Mouse (Mus musculus) forebrain, embryonic 11.5 days (tissue): ENCODE data around the gene Dstn. TPM values are rescaled to one million over a fixed set of nuclear protein-coding genes. Genes with fewer than 3 reads are reported as not detected.

Experiments used
- ATAC-seq: fragments of 200-750 bp; cut with Nextera tagmentation; replicated peaks from 2 replicates; pipeline ENCODE4 v1.8.0; 2017; ENCODE audit warnings: moderate TSS enrichment; ENCODE audit not compliant: low FRiP score
- DNase-seq: peaks from one replicate; pipeline ENCODE4 v3.0.0-alpha.2; 2017; ENCODE audit warnings: low spot score
- H3K27ac ChIP-seq: fragments of 300-500 bp; sonication (generic); 2 replicates; pipeline ENCODE4 v1.5.1; 2014; ENCODE audit warnings: low read depth, low read length
- H3K27me3 ChIP-seq: fragments of 300-500 bp; sonication (generic); 2 replicates; pipeline ENCODE4 v1.6.1; 2014; ENCODE audit warnings: mild to moderate bottlenecking, low read length, mixed read lengths; ENCODE audit not compliant: control insufficient read depth, insufficient read depth
- H3K36me3 ChIP-seq: fragments of 300-500 bp; sonication (generic); 2 replicates; pipeline ENCODE4 v1.6.1; 2014; ENCODE audit warnings: mild to moderate bottlenecking, low read length, moderate library complexity, mixed read lengths; ENCODE audit not compliant: control insufficient read depth, insufficient read depth
- H3K4me1 ChIP-seq: fragments of 300-500 bp; sonication (generic); replicated peaks from 2 replicates; pipeline ENCODE4 v1.6.1; 2014; ENCODE audit warnings: low read length, mixed read lengths; ENCODE audit not compliant: control insufficient read depth, insufficient read depth
- H3K4me2 ChIP-seq: fragments of 300-500 bp; sonication (generic); 2 replicates; pipeline ENCODE4 v1.6.1; 2014; ENCODE audit warnings: low read depth, mild to moderate bottlenecking, low read length, moderate library complexity, mixed read lengths; ENCODE audit not compliant: severe bottlenecking
- H3K4me3 ChIP-seq: fragments of 300-500 bp; sonication (generic); 2 replicates; pipeline ENCODE4 v1.5.1; 2014; ENCODE audit warnings: low read depth, low read length
- H3K9ac ChIP-seq: fragments of 300-500 bp; sonication (generic); 2 replicates; pipeline ENCODE4 v1.6.1; 2014; ENCODE audit warnings: low read length
- H3K9me3 ChIP-seq: fragments of 300-500 bp; sonication (generic); 2 replicates; pipeline ENCODE4 v1.6.1; 2016; ENCODE audit warnings: low read length, mixed read lengths; ENCODE audit not compliant: control insufficient read depth
- WGBS: fragments of 180-500 bp; shearing (Covaris S2); extraction: QIAGEN DNeasy Blood & Tissue Kit; methylation state at CpG from one replicate; pipeline ENCODE4 v1.1.7; 2014; 5-methylcytosine and 5-hydroxymethylcytosine counted together
- polyA plus RNA-seq: library from polyadenylated mRNA; unstranded; fragments of >200 nt; fragmentation: Nextera tagmentation; extraction: Ambion mirVana; gene quantifications from 2 replicates; pipeline ENCODE4 v1.2.1, GENCODE M21; 2014

Dstn gene
- polyA plus RNA-seq, 1 experiment from 2014 or later = 369 TPM

- Histone ChIP-seq H3K4me3 (no peak overlapping the region), H3K27me3 (no peaks in the 10 kb centered on the region), H3K9me3 (no peaks in the 10 kb centered on the region), H3K36me3 (no peaks in the 10 kb centered on the region), H3K4me2 (no peak overlapping the region), H3K9ac (no peak overlapping the region), H3K27ac (no peak overlapping the region), H3K4me1 (no peaks in the 10 kb centered on the region)
- 75% methylated on average over 3 of the region's 3 CpGs for WGBS
- DNase-seq = no peak
- ATAC-seq = no peak
Observed at GRCm38 (mm10) chr2:143929607-143930311, 14.6 kb downstream of the Dstn start.

GRCm38 (mm10) chr2:143932340-143932873 lies 17.3 kb downstream of the Dstn start:
- H3K9ac ChIP-seq = no peak overlapping the region
- ATAC-seq (no peak), DNase-seq (no peak)
- no peaks in the 10 kb centered on the region for H3K9me3 ChIP-seq
- no peaks in the 10 kb centered on the region for H3K27me3 ChIP-seq
- H3K4me1 ChIP-seq = no peaks in the 10 kb centered on the region
- no peak overlapping the region for H3K4me3 ChIP-seq
- no peak overlapping the region for H3K4me2 ChIP-seq
- no peak overlapping the region for H3K27ac ChIP-seq
- H3K36me3 ChIP-seq = no peaks in the 10 kb centered on the region
- 90% methylated on average over 12 of the region's 12 CpGs for WGBS

GRCm38 (mm10) chr2:143933516-143933915 lies 18.4 kb downstream of the Dstn start:
- 85% methylated on average over 5 of the region's 5 CpGs for WGBS
- ATAC-seq = no peak
- H3K4me1 ChIP-seq = no peaks in the 10 kb centered on the region
- no peak overlapping the region for H3K4me2 ChIP-seq
- H3K36me3 ChIP-seq = no peaks in the 10 kb centered on the region
- no peaks in the 10 kb centered on the region for H3K27me3 ChIP-seq
- H3K9ac ChIP-seq = no peak overlapping the region
- no peak overlapping the region for H3K27ac ChIP-seq
- no peak for DNase-seq
- H3K9me3 ChIP-seq = no peaks in the 10 kb centered on the region
- no peak overlapping the region for H3K4me3 ChIP-seq

- Histone ChIP-seq H3K9me3 (no peaks in the 10 kb centered on the region), H3K4me1 (no peaks in the 10 kb centered on the region), H3K36me3 (no peaks in the 10 kb centered on the region), H3K27ac (no peak overlapping the region), H3K27me3 (no peaks in the 10 kb centered on the region), H3K9ac (no peak overlapping the region), H3K4me2 (no peak overlapping the region), H3K4me3 (no peak overlapping the region)
- ATAC-seq = no peak
- no peak for DNase-seq
- 94% methylated on average over 8 of the region's 8 CpGs for WGBS
Observed at GRCm38 (mm10) chr2:143934439-143934838, 19.3 kb downstream of the Dstn start.

GRCm38 (mm10) chr2:143937861-143938260 lies 22.7 kb downstream of the Dstn start:
- DNase-seq (no peak), ATAC-seq (no peak)
- H3K4me3 ChIP-seq = no peak overlapping the region
- no peak overlapping the region for H3K9ac ChIP-seq
- H3K36me3 ChIP-seq = peaks cover 2% of the 10 kb centered on the region; the same call in 1 of the 2 replicates
- H3K9me3 ChIP-seq = no peaks in the 10 kb centered on the region
- WGBS = 95% methylated on average over 2 of the region's 2 CpGs
- no peak overlapping the region for H3K4me2 ChIP-seq
- no peak overlapping the region for H3K27ac ChIP-seq
- H3K4me1 ChIP-seq = no peaks in the 10 kb centered on the region
- H3K27me3 ChIP-seq = no peaks in the 10 kb centered on the region

GRCm38 (mm10) chr2:143940406-143940805 lies 25.3 kb downstream of the Dstn start:
- ATAC-seq = no peak
- DNase-seq = no peak
- Histone ChIP-seq H3K27ac (no peak overlapping the region), H3K9me3 (no peaks in the 10 kb centered on the region), H3K4me3 (no peak overlapping the region), H3K27me3 (no peaks in the 10 kb centered on the region), H3K9ac (no peak overlapping the region), H3K36me3 (peaks cover 7% of the 10 kb centered on the region; the same call in 1 of the 2 replicates), H3K4me1 (no peaks in the 10 kb centered on the region), H3K4me2 (no peak overlapping the region)
- WGBS = 91% methylated on average over 5 of the region's 5 CpGs

- no peak for ATAC-seq
- Histone ChIP-seq H3K27ac (no peak overlapping the region), H3K4me3 (no peak overlapping the region), H3K9ac (no peak overlapping the region), H3K9me3 (no peaks in the 10 kb centered on the region), H3K4me2 (no peak overlapping the region), H3K36me3 (peaks cover 7% of the 10 kb centered on the region; the same call in 1 of the 2 replicates), H3K27me3 (no peaks in the 10 kb centered on the region), H3K4me1 (no peaks in the 10 kb centered on the region)
- no peak for DNase-seq
- WGBS = 85% methylated on average over 3 of the region's 3 CpGs
Observed at GRCm38 (mm10) chr2:143944796-143945195, 29.7 kb downstream of the Dstn start.

- ATAC-seq (no peak), DNase-seq (peak; percentile 33)
- H3K27me3 ChIP-seq = no peaks in the 10 kb centered on the region
- WGBS = 92% methylated on average over 7 of the region's 7 CpGs
- no peak overlapping the region for H3K4me2 ChIP-seq
- no peaks in the 10 kb centered on the region for H3K9me3 ChIP-seq
- H3K4me3 ChIP-seq = no peak overlapping the region
- H3K4me1 ChIP-seq = no peaks in the 10 kb centered on the region
- H3K9ac ChIP-seq = no peak overlapping the region
- no peak overlapping the region for H3K27ac ChIP-seq
- peaks cover 6% of the 10 kb centered on the region; the same call in 1 of the 2 replicates for H3K36me3 ChIP-seq
Observed at GRCm38 (mm10) chr2:143945466-143946075, 30.5 kb downstream of the Dstn start.
